In genomic region chr2:58589637-58590036, GRCm38 (mm10) we compare ENCODE assay signal across 10 mouse cellular contexts. TPM values are rescaled to one million over a fixed set of nuclear protein-coding genes. Genes with fewer than 3 reads are reported as not detected.
DNase-seq lines count a peak whose midpoint lies in the region; ATAC-seq and TF ChIP-seq lines count a peak whose summit lies in the region.
"Had no signal": no experiment of that assay in that cellular context is flagged by ENCODE, and none has a peak within 500 bp of the region (broad histone marks: within the 10 kb centered on the region; RNA-seq: fewer than 3 reads in every experiment).

No protein-coding gene starts in this region.

- H3ac ChIP-seq in C2C12 (ENCODE audit: control insufficient read depth, insufficient read length, low read depth): peak overlapping the region; percentile 18

- H3K9me3 ChIP-seq in kidney, embryonic 14.5 days (ENCODE audit: control insufficient read depth, low read length): no peaks in the 10 kb centered on the region

- TF ChIP-seq CTCF in C2C12 (IDR thresholded peaks at IDR 0.05; ENCODE audit: control insufficient read depth, insufficient read depth, insufficient read length): no peak
- TF ChIP-seq CTCF in lung, adult 2 months (IDR thresholded peaks at IDR 0.05; ENCODE audit: insufficient read depth, low read length): no peak

- H3K27ac ChIP-seq in kidney, embryonic 14.5 days (ENCODE audit: low read depth, low read length): no peak overlapping the region

- H3K4me1 ChIP-seq in kidney, embryonic 14.5 days (ENCODE audit: control insufficient read depth, insufficient read depth, low read length): no peaks in the 10 kb centered on the region
- H3K4me1 ChIP-seq in lung, adult 2 months (ENCODE audit: control insufficient read depth, insufficient read depth, low read length): no peaks in the 10 kb centered on the region; the same call in 1 of the 2 replicates

- H3K4me3 ChIP-seq in kidney, embryonic 14.5 days (ENCODE audit: low read length): no peak overlapping the region
- no peak overlapping the region for H3K4me3 ChIP-seq in C2C12 (ENCODE audit: insufficient read depth, poor library complexity, severe bottlenecking)
- H3K4me3 ChIP-seq in lung, adult 2 months (replicated peaks; ENCODE audit: extremely low read depth, low read depth, low read length): no peak overlapping the region

- TF ChIP-seq POLR2A in lung, adult 2 months (IDR thresholded peaks at IDR 0.05; ENCODE audit: borderline replicate concordance, extremely low read depth, low read depth, low read length): no peak

- no peak for DNase-seq in kidney, postnatal 14 days
- DNase-seq in adrenal gland, adult 8-10 months: peak; percentile 58
- DNase-seq in lung, adult 2 months: peak; percentile 38
- no peak for DNase-seq in cerebellum, adult 18-20 months
- no peak for DNase-seq in adipocyte (ENCODE audit: low spot score)
- DNase-seq in ovary, postnatal 36 days (ENCODE audit: low spot score): no peak
- DNase-seq: cerebellum, postnatal 25 days; gastrocnemius, postnatal 10 days had no signal

- WGBS in kidney, embryonic 14.5 days: 49% methylated on average over 4 of the region's 4 CpGs
- 38% methylated on average over 4 of the region's 4 CpGs for whole genome bisulfite sequencing in lung, adult 2 months

- no peaks in the 10 kb centered on the region for H3K27me3 ChIP-seq in kidney, embryonic 14.5 days (ENCODE audit: control insufficient read depth, insufficient read depth, low read length)
- H3K27me3 ChIP-seq in C2C12 (ENCODE audit: control insufficient read depth, insufficient read depth, insufficient read length): no peaks in the 10 kb centered on the region

- no peak overlapping the region for H3K4me2 ChIP-seq in kidney, embryonic 14.5 days (replicated peaks; ENCODE audit: low read depth, low read length)

- ATAC-seq in kidney, embryonic 14.5 days (ENCODE audit: low FRiP score, low TSS enrichment): peak; percentile 29; the same call in 1 of the 2 replicates

- H3K9ac ChIP-seq in kidney, embryonic 14.5 days (ENCODE audit: low read depth, low read length): no peak overlapping the region

- no peaks in the 10 kb centered on the region for H3K79me3 ChIP-seq in C2C12 (ENCODE audit: low read depth)

- no peaks in the 10 kb centered on the region for H3K36me3 ChIP-seq in kidney, embryonic 14.5 days (ENCODE audit: control insufficient read depth, insufficient read depth, low read length)
- H3K36me3 ChIP-seq in C2C12 (ENCODE audit: control insufficient read depth, insufficient read depth): no peaks in the 10 kb centered on the region

- no peaks in the 10 kb centered on the region for H3K79me2 ChIP-seq in C2C12 (ENCODE audit: control insufficient read depth, insufficient read depth)

TF ChIP-seq in C2C12, 6 proteins besides CTCF, POLR2A, EP300 and RAD21:
- no peak for TF ChIP-seq MYOD1 (IDR thresholded peaks at IDR 0.05; ENCODE audit: control insufficient read depth, insufficient read length, low read depth)
- peak; percentile 59 for TF ChIP-seq CEBPB (IDR thresholded peaks at IDR 0.05; ENCODE audit: low read depth)
- no peak for TF ChIP-seq USF1 (IDR thresholded peaks at IDR 0.05; ENCODE audit: low read depth)
- no peak for TF ChIP-seq MAX (IDR thresholded peaks at IDR 0.05)
- TF ChIP-seq FOSL1 (IDR thresholded peaks at IDR 0.05; ENCODE audit: insufficient read depth, low read length, poor library complexity, severe bottlenecking): peak; percentile 51
- no peak for TF ChIP-seq MYOG (IDR thresholded peaks at IDR 0.05; ENCODE audit: control insufficient read depth, extremely low read depth, insufficient read length)

RNA-seq across cellular contexts. Expression of gene Upp2, which starts 22.5 kb away (rescaled TPM):
- polyA plus RNA-seq in kidney, embryonic 14.5 days (2014; fragmentation: Nextera tagmentation; extraction: Ambion mirVana): 5.9 and 10.1 TPM in 2 replicates
- 7.3 TPM for polyA plus RNA-seq in C2C12 (2012; fragmentation: generic; extraction: Trizol)
- total RNA-seq in adrenal gland, adult 8-10 months (2022): 10 to 100 TPM; 11.2 to 25.6 (median 20.1) TPM
- polyA plus RNA-seq in lung, adult 2 months (2012; rRNA removed): 4.8 and 7.6 TPM in 2 replicates

RNA-seq across cellular contexts. Expression of gene Acvr1, which starts 22.7 kb away (rescaled TPM):
- 7.0 and 7.9 TPM in 2 replicates for polyA plus RNA-seq in kidney, embryonic 14.5 days (2014; fragmentation: Nextera tagmentation; extraction: Ambion mirVana)
- polyA plus RNA-seq in C2C12 (2012; fragmentation: generic; extraction: Trizol): 37.2 TPM
- 10 to 100 TPM; 32.9 to 91.3 (median 59.6) TPM for total RNA-seq in adrenal gland, adult 8-10 months (2022)
- polyA plus RNA-seq in lung, adult 2 months (2012; rRNA removed): 5.0 and 9.7 TPM in 2 replicates

Comparison
In these comparisons a context has a peak if more than half of its experiments do, and no peak if none do; other contexts are left out.
1. DNase-seq: peak in adrenal gland, adult 8-10 months (single experiment) and lung, adult 2 months (single experiment); none in kidney, postnatal 14 days (single experiment), cerebellum, adult 18-20 months (0 of 2), adipocyte (single experiment) and ovary, postnatal 36 days (single experiment).